Mouse (Mus musculus) heart, postnatal 0 days (tissue): ENCODE results near the gene Lilrb4a.
"Not testable (repeated sequence)": the region's sequence is repeated elsewhere in the genome, so short reads cannot be mapped to it uniquely, and the experiment has no call there.

ENCODE experiments used
- CTCF ChIP-seq: IDR thresholded peaks from 2 replicates; pipeline ENCODE4 v1.5.1; 2016; ENCODE audit warnings: antibody characterized with exemption, control low read depth, low read depth
- EP300 ChIP-seq: IDR thresholded peaks from 2 replicates; pipeline ENCODE4 v1.6.1; 2016; ENCODE audit warnings: antibody characterized with exemption, low read depth

DNA sequence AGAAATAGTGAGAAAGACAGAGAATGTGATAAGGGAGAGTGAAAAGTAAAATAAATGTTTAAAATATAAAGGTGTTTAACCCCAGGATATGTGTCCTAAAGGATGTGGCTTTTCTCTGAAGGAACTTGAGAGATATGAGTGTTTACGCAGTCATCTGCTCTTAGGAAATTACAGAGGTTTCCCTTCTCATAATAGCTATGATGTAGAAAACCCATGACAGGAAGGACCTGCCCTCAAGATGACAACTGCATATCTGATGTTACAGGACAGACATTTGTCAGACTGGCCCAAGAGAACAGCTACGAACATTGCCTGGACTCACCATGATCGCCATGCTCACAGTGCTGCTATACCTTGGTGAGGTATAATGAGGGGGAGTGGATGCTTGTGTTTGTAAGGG is 10.4 kb upstream of the Lilrb4a start, which contains the start of the genes Gm49339 and Lilr4b:
- TF ChIP-seq CTCF, EP300: not testable (repeated sequence)
